Mouse (Mus musculus) heart, embryonic 11.5 days (tissue): ENCODE measurements around the gene Degs1. TPM values are rescaled to one million over a fixed set of nuclear protein-coding genes. Genes with fewer than 3 reads are reported as not detected.

ENCODE experiments used
- ATAC-seq: fragments of 200-750 bp; cut with Nextera tagmentation; replicated peaks from 2 replicates; pipeline ENCODE4 v1.8.0; 2017; ENCODE audit warnings: moderate library complexity; ENCODE audit not compliant: insufficient number of reproducible peaks, low FRiP score, low TSS enrichment
- H3K27ac ChIP-seq: fragments of 300-500 bp; sonication (generic); 2 replicates; pipeline ENCODE4 v1.5.1; 2014; ENCODE audit warnings: mild to moderate bottlenecking, low read depth, low read length
- H3K27me3 ChIP-seq: fragments of 300-500 bp; sonication (generic); 2 replicates; pipeline ENCODE4 v1.6.1; 2014; ENCODE audit warnings: mild to moderate bottlenecking, low read length, mixed read lengths; ENCODE audit not compliant: control insufficient read depth, insufficient read depth
- H3K36me3 ChIP-seq: fragments of 300-500 bp; sonication (generic); 2 replicates; pipeline ENCODE4 v1.6.1; 2014; ENCODE audit warnings: mild to moderate bottlenecking, low read length, moderate library complexity, mixed read lengths; ENCODE audit not compliant: control insufficient read depth, insufficient read depth
- H3K4me1 ChIP-seq: fragments of 300-500 bp; sonication (generic); 2 replicates; pipeline ENCODE4 v1.6.1; 2014; ENCODE audit warnings: low read length; ENCODE audit not compliant: control insufficient read depth, insufficient read depth
- H3K4me2 ChIP-seq: fragments of 300-500 bp; sonication (generic); 2 replicates; pipeline ENCODE4 v1.6.1; 2014; ENCODE audit warnings: mild to moderate bottlenecking, moderate library complexity
- H3K4me3 ChIP-seq: fragments of 300-500 bp; sonication (generic); 2 replicates; pipeline ENCODE4 v1.5.1; 2014; ENCODE audit warnings: low read depth, low read length
- H3K9ac ChIP-seq: fragments of 300-500 bp; sonication (generic); 2 replicates; pipeline ENCODE4 v1.6.1; 2014; ENCODE audit warnings: mild to moderate bottlenecking, low read depth, low read length, moderate library complexity
- H3K9me3 ChIP-seq: fragments of 300-500 bp; sonication (generic); replicated peaks from 2 replicates; pipeline ENCODE4 v1.6.1; 2016; ENCODE audit warnings: low read length; ENCODE audit not compliant: control insufficient read depth
- WGBS: fragments of 180-500 bp; shearing (Covaris S2); extraction: QIAGEN DNeasy Blood & Tissue Kit; methylation state at CpG from one replicate; pipeline ENCODE4 v1.1.7; 2014; ENCODE audit not compliant: insufficient replicate concordance; 5-methylcytosine and 5-hydroxymethylcytosine counted together
- polyA plus RNA-seq: library from polyadenylated mRNA; unstranded; fragments of >200 nt; fragmentation: Nextera tagmentation; extraction: Ambion mirVana; gene quantifications from 2 replicates; pipeline ENCODE4 v1.2.1, GENCODE M21; 2014

Gene Degs1
- polyA plus RNA-seq, 1 experiment from 2014 or later = 157 TPM

DNA sequence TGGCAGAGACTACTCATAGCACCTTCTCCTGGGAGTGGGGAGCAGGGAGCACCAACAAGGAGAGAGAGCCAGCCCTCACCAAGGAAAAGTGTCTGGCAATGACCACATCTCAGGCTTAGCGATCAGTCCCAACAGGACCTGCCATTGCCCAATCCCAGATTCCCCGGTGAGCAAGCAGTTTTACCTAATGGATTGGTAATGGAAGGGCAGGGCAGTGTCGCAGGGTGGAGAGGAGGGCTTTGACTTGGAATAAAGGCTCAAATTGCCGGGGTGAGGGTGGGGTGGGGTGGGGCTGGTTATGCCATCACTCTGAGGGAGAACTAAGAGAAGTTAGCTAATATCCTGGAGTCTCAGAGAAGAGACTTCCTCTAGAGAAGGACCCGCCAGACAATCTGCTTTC is 11.0 kb downstream of the Degs1 start:
- Histone ChIP-seq H3K4me1 (no peaks in the 10 kb centered on the region), H3K4me3 (no peak overlapping the region), H3K4me2 (no peak overlapping the region), H3K9me3 (no peaks in the 10 kb centered on the region), H3K27me3 (no peaks in the 10 kb centered on the region), H3K36me3 (no peaks in the 10 kb centered on the region; the same call in 1 of the 2 replicates), H3K27ac (no peak overlapping the region), H3K9ac (no peak overlapping the region)
- ATAC-seq = no peak
- WGBS = 76% methylated on average over 5 of the region's 5 CpGs

DNA sequence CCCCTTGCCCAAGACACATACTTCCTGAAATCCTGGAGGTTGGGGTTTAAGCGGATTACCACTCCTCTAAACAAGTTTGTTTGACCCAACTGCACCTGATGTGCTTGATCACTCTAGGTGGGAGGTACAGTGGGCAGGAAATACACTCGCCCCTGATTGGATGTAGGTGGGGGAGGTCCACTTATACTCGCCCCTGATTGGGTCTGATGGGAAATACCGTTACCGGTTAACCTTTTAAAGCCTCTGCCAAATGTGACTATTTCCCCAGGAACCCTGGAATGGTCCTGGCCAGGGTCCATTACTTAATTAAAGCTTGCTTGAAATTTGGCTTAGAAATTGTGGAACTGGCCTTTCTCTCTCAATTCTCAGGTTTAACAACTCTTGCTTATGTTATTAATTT is 11.5 kb downstream of the Degs1 start:
- H3K9ac ChIP-seq = no peak overlapping the region
- no peak overlapping the region for H3K4me2 ChIP-seq
- no peak for ATAC-seq
- no peaks in the 10 kb centered on the region; the same call in 1 of the 2 replicates for H3K36me3 ChIP-seq
- H3K4me3 ChIP-seq = no peak overlapping the region
- H3K4me1 ChIP-seq = no peaks in the 10 kb centered on the region
- no peaks in the 10 kb centered on the region for H3K27me3 ChIP-seq
- no peak overlapping the region for H3K27ac ChIP-seq
- WGBS = 76% methylated on average over 5 of the region's 5 CpGs
- no peaks in the 10 kb centered on the region for H3K9me3 ChIP-seq

DNA sequence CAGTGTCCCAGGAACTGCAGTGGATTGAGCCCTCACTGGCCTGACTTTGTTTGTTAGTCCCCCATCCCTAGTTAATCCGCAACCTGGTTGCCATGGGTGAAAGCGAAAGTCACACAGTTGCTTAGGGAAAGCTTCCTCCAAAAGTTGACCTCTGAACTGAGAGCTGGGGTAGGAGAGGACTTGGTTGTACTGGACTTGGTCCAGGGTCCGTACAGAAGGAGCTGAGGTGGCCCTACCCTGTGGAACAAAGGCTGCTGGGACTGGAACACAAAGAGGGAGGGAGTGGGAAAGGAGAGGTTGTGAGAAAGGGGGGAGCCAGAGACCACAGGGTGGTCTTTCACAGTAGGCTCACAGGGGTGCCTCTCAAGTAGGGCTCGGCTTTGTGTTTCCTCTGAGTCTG is 14.3 kb downstream of the Degs1 start:
- ATAC-seq = no peak
- Histone ChIP-seq H3K27me3 (no peaks in the 10 kb centered on the region), H3K27ac (no peak overlapping the region), H3K9ac (no peak overlapping the region), H3K36me3 (no peaks in the 10 kb centered on the region), H3K4me3 (no peak overlapping the region), H3K9me3 (no peaks in the 10 kb centered on the region), H3K4me1 (no peaks in the 10 kb centered on the region), H3K4me2 (no peak overlapping the region)
- WGBS = 61% methylated on average over 4 of the region's 4 CpGs

GRCm38 (mm10) chr1:182266028-182266525 is 16.5 kb downstream of the Degs1 start:
- Histone ChIP-seq H3K9me3 (no peaks in the 10 kb centered on the region), H3K9ac (no peak overlapping the region), H3K36me3 (no peaks in the 10 kb centered on the region), H3K4me2 (no peak overlapping the region), H3K27ac (no peak overlapping the region), H3K4me1 (no peaks in the 10 kb centered on the region), H3K27me3 (no peaks in the 10 kb centered on the region), H3K4me3 (no peak overlapping the region)
- WGBS = 74% methylated on average over 10 of the region's 11 CpGs
- ATAC-seq = no peak

- Histone ChIP-seq H3K9ac (no peak overlapping the region), H3K4me1 (no peaks in the 10 kb centered on the region), H3K27ac (no peak overlapping the region), H3K9me3 (no peaks in the 10 kb centered on the region), H3K27me3 (no peaks in the 10 kb centered on the region), H3K36me3 (no peaks in the 10 kb centered on the region), H3K4me3 (no peak overlapping the region), H3K4me2 (no peak overlapping the region)
- no peak for ATAC-seq
- WGBS = 81% methylated on average over 11 of the region's 11 CpGs
Observed at GRCm38 (mm10) chr1:182256041-182256680, 26.4 kb downstream of the Degs1 start.

- 77% methylated on average over 11 of the region's 11 CpGs for WGBS
Observed at GRCm38 (mm10) chr1:182255031-182255430, 27.6 kb downstream of the Degs1 start.

GRCm38 (mm10) chr1:182254618-182255017 is 28.0 kb downstream of the Degs1 start:
- no peak for ATAC-seq
- no peaks in the 10 kb centered on the region for H3K9me3 ChIP-seq
- no peak overlapping the region for H3K9ac ChIP-seq
- no peak overlapping the region for H3K4me2 ChIP-seq
- H3K36me3 ChIP-seq = no peaks in the 10 kb centered on the region
- H3K4me3 ChIP-seq = no peak overlapping the region
- WGBS = 81% methylated on average over 8 of the region's 8 CpGs
- H3K4me1 ChIP-seq = no peaks in the 10 kb centered on the region
- H3K27me3 ChIP-seq = no peaks in the 10 kb centered on the region
- no peak overlapping the region for H3K27ac ChIP-seq

More at GRCm38 (mm10) chr1:182255031-182255430, 27.6 kb downstream of the Degs1 start:
- ATAC-seq = no peak
- Histone ChIP-seq H3K4me3 (no peak overlapping the region), H3K4me1 (no peaks in the 10 kb centered on the region), H3K4me2 (no peak overlapping the region), H3K36me3 (no peaks in the 10 kb centered on the region), H3K27ac (no peak overlapping the region), H3K9me3 (no peaks in the 10 kb centered on the region), H3K27me3 (no peaks in the 10 kb centered on the region), H3K9ac (no peak overlapping the region)

GRCm38 (mm10) chr1:182253756-182254534 is 28.7 kb downstream of the Degs1 start:
- Histone ChIP-seq H3K27me3 (no peaks in the 10 kb centered on the region), H3K9ac (no peak overlapping the region), H3K9me3 (no peaks in the 10 kb centered on the region), H3K4me2 (no peak overlapping the region), H3K4me1 (no peaks in the 10 kb centered on the region), H3K4me3 (no peak overlapping the region), H3K36me3 (no peaks in the 10 kb centered on the region), H3K27ac (no peak overlapping the region)
- no peak for ATAC-seq
- 84% methylated on average over 12 of the region's 12 CpGs for WGBS
